19 mouse cellular contexts compared by ENCODE assay signal in the genomic region with DNA sequence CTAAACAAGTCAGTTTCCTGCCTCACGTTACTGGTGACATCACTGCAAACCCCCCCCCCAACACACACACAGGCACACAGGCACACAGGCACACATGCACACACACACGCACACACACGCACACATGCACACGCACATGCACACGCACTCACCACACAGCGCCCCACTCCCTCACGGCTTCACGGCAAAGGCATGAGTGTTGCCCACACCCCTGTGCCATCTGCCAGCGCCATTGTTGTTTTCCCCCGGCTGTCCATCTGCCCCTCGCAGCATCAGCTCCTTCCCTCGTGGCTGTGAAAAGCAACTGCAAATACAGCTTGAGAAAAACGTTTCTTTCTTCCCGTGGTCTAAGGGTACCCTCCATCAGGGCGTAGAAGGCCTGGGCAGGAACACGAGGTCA.
DNase-seq lines count a peak whose midpoint lies in the region; ATAC-seq lines count a peak whose summit lies in the region.
"Had no signal": no experiment of that assay in that cellular context is flagged by ENCODE, and none has a peak within 500 bp of the region (broad histone marks: within the 10 kb centered on the region; RNA-seq: fewer than 3 reads in every experiment).

No protein-coding gene starts in this region.

- no peaks in the 10 kb centered on the region for H3K27me3 ChIP-seq in hindbrain, embryonic 10.5 days (ENCODE audit: insufficient read depth, poor library complexity, severe bottlenecking)
- no peaks in the 10 kb centered on the region for H3K27me3 ChIP-seq in hindbrain, embryonic 12.5 days
- H3K27me3 ChIP-seq: hindbrain, embryonic 15.5 days; limb, embryonic 15.5 days; Patski had no signal

- H3K9ac ChIP-seq in hindbrain, embryonic 12.5 days = no peak overlapping the region
- H3K9ac ChIP-seq: hindbrain, embryonic 15.5 days; limb, embryonic 15.5 days; liver, postnatal 0 days had no signal

- no peak for ATAC-seq in hindbrain, embryonic 12.5 days (ENCODE audit: low FRiP score)
- ATAC-seq: liver, postnatal 0 days; Patski had no signal

- peak overlapping the region; percentile 59 for H3K27ac ChIP-seq in hindbrain, embryonic 10.5 days
- no peak overlapping the region for H3K27ac ChIP-seq in hindbrain, embryonic 12.5 days
- H3K27ac ChIP-seq: hindbrain, embryonic 15.5 days; limb, embryonic 15.5 days had no signal

- H3K4me3 ChIP-seq in hindbrain, embryonic 10.5 days = no peak overlapping the region
- H3K4me3 ChIP-seq in hindbrain, embryonic 12.5 days = no peak overlapping the region
- H3K4me3 ChIP-seq: erythroblast, embryonic 14.5 days; hindbrain, embryonic 15.5 days; limb, embryonic 15.5 days; midbrain, embryonic 10.5 days had no signal

- no peak for DNase-seq in hindbrain, embryonic 10.5 days (ENCODE audit: low spot score)
- DNase-seq in right cerebral cortex, postnatal 10 days (ENCODE audit: low spot score in 2 of 2) = peak; percentile 57 to 68
- DNase-seq in right cerebral cortex, adult 18-20 months = no peak
- DNase-seq in layer of hippocampus, postnatal 10 days (ENCODE audit: low spot score in 2 of 2) = peak; percentile 31 to 51
- no peak for DNase-seq in urinary bladder, postnatal 14 days (ENCODE audit: low spot score)
- no peak for DNase-seq in adrenal gland, postnatal 4 days (ENCODE audit: low spot score in 2 of 2)
- DNase-seq: adrenal gland, postnatal 36 days; cerebellum, postnatal 36 days; heart, postnatal 14 days; kidney, adult 2 months; kidney, postnatal 25 days; liver, postnatal 0 days had no signal

- peaks cover 30% of the 10 kb centered on the region for H3K4me1 ChIP-seq in hindbrain, embryonic 10.5 days (replicated peaks)
- H3K4me1 ChIP-seq in hindbrain, embryonic 12.5 days = peaks cover 15% of the 10 kb centered on the region

- no peaks in the 10 kb centered on the region for H3K9me3 ChIP-seq in hindbrain, embryonic 10.5 days
- H3K9me3 ChIP-seq in hindbrain, embryonic 12.5 days (replicated peaks) = no peaks in the 10 kb centered on the region
- H3K9me3 ChIP-seq: hindbrain, embryonic 15.5 days; limb, embryonic 15.5 days; midbrain, embryonic 10.5 days had no signal

- H3K36me3 ChIP-seq in hindbrain, embryonic 10.5 days = no peaks in the 10 kb centered on the region
- no peaks in the 10 kb centered on the region for H3K36me3 ChIP-seq in hindbrain, embryonic 12.5 days
- H3K36me3 ChIP-seq: hindbrain, embryonic 15.5 days; limb, embryonic 15.5 days; midbrain, embryonic 10.5 days had no signal

- no peak overlapping the region for H3K4me2 ChIP-seq in hindbrain, embryonic 12.5 days (replicated peaks)
- H3K4me2 ChIP-seq: heart, embryonic 11.5 days; hindbrain, embryonic 15.5 days; limb, embryonic 15.5 days had no signal

- 84% methylated on average over 16 of the region's 16 CpGs for WGBS in hindbrain, embryonic 10.5 days
- WGBS in hindbrain, embryonic 12.5 days = 84% methylated on average over 16 of the region's 16 CpGs

Comparison
In these comparisons a context has a peak if more than half of its experiments do, and no peak if none do; other contexts are left out.
1. DNase-seq: peak in right cerebral cortex, postnatal 10 days (2 of 2) and layer of hippocampus, postnatal 10 days (2 of 2); none in hindbrain, embryonic 10.5 days (single experiment), right cerebral cortex, adult 18-20 months (single experiment), urinary bladder, postnatal 14 days (single experiment) and adrenal gland, postnatal 4 days (0 of 2).